Mouse (Mus musculus) megakaryocyte, embryonic 14.5 days (primary cell): ENCODE results near the gene Pacrg.

Source experiments
- FLI1 ChIP-seq: IDR thresholded peaks from 2 replicates; pipeline ENCODE4 v1.6.1; 2012; ENCODE audit warnings: low read length, inconsistent platforms, mixed read lengths
- GATA1 ChIP-seq: IDR thresholded peaks from 3 replicates; pipeline ENCODE4 v1.6.1; 2012; ENCODE audit warnings: mixed read lengths, low read length, inconsistent platforms, borderline replicate concordance

DNA sequence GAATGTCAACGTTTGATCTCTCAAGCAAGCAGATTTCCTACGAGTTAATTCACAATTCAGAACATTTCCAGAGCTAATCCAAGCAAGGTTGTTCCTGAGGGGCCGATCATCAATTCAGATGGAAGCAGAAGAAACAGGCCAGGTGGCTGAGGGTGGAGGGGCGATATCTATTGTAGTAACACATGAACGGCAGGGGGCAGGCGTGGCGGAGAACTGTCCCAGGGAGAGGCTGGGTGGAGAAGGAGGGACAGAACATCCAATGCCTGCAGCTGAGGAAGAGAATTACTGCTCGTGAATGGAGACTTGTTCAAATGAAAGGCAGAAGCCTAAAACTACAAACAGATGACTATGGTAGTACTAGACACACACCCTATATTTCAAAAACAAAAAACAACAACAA, 309.1 kb downstream of the Pacrg start:
- TF ChIP-seq GATA1 (no peak), FLI1 (no peak)
